Mouse (Mus musculus) G1E (cell line): ENCODE data around the gene Parp2. TPM values are rescaled to one million over a fixed set of nuclear protein-coding genes. Genes with fewer than 3 reads are reported as not detected.
"Not testable (repeated sequence)": the region's sequence is repeated elsewhere in the genome, so short reads cannot be mapped to it uniquely, and the experiment has no call there.

ENCODE experiments used
- ATAC-seq: 2 replicates; pipeline ENCODE4 v1.8.0; 2016; ENCODE audit warnings: mild to moderate bottlenecking; ENCODE audit not compliant: insufficient number of reproducible peaks, poor library complexity, low FRiP score, severe bottlenecking; ENCODE audit errors: extremely low read depth
- DNase-seq: peaks from one replicate; pipeline ENCODE4 v3.0.0; 2012; ENCODE audit warnings: low spot score
- H3K27me3 ChIP-seq: 2 replicates; pipeline ENCODE4 v1.6.1; 2012; ENCODE audit warnings: mild to moderate bottlenecking, low read length, inconsistent platforms; ENCODE audit not compliant: insufficient read depth
- H3K36me3 ChIP-seq: replicated peaks from 2 replicates; pipeline ENCODE3; 2012; ENCODE audit warnings: mild to moderate bottlenecking, inconsistent platforms
- H3K4me1 ChIP-seq: 2 replicates; pipeline ENCODE4 v1.6.1; 2012; ENCODE audit warnings: low read depth, low read length, inconsistent platforms, mixed read lengths; ENCODE audit not compliant: insufficient read depth
- H3K4me3 ChIP-seq: 2 replicates; pipeline ENCODE4 v1.5.1; 2012; ENCODE audit warnings: low read depth, mild to moderate bottlenecking, inconsistent platforms, low read length, moderate library complexity, mixed read lengths
- H3K9me3 ChIP-seq: replicated peaks from 2 replicates; pipeline ENCODE4 v1.6.1; 2012; ENCODE audit warnings: inconsistent platforms
- CTCF ChIP-seq: IDR thresholded peaks from 2 replicates; pipeline ENCODE4 v1.5.1; 2012; ENCODE audit warnings: low read depth, low read length, inconsistent platforms, mixed read lengths
- GATA1 ChIP-seq: IDR thresholded peaks from 2 replicates; pipeline ENCODE4 v1.6.1; 2012; ENCODE audit warnings: borderline replicate concordance, low read length, inconsistent platforms, mixed read lengths
- GATA2 ChIP-seq: IDR thresholded peaks from 2 replicates; pipeline ENCODE4 v1.6.1; 2012; ENCODE audit warnings: low read depth, low read length, inconsistent platforms, borderline replicate concordance
- POLR2AphosphoS5 ChIP-seq: IDR thresholded peaks from 2 replicates; pipeline ENCODE4 v1.6.1; 2012; ENCODE audit warnings: low read depth, low read length, inconsistent platforms; ENCODE audit not compliant: insufficient replicate concordance
- TAL1 ChIP-seq: conservative IDR thresholded peaks from 2 replicates; pipeline ENCODE4 v1.6.1; 2012; ENCODE audit warnings: low read depth, low read length, inconsistent platforms, mixed read lengths
- polyA plus RNA-seq: library from polyadenylated mRNA; stranded (reverse); fragments of >175 nt; gene quantifications from 2 replicates; pipeline ENCODE4 v1.2.3, GENCODE M21; 2012
- total RNA-seq, 2 experiments: library from RNA; stranded (forward) in 1 of 2; stranded (reverse) in 1 of 2; fragments of 200-1000 nt in 1 of 2; fragments of >200 nt in 1 of 2; fragmentation: Nextera tagmentation in 1 of 2; gene quantifications; 2 replicates each; pipeline ENCODE4 v1.2.3; 2014 to 2017

The Parp2 gene
- total and polyA plus RNA-seq, 3 experiments, result 8.2 to 130 (median 111) TPM

DNA sequence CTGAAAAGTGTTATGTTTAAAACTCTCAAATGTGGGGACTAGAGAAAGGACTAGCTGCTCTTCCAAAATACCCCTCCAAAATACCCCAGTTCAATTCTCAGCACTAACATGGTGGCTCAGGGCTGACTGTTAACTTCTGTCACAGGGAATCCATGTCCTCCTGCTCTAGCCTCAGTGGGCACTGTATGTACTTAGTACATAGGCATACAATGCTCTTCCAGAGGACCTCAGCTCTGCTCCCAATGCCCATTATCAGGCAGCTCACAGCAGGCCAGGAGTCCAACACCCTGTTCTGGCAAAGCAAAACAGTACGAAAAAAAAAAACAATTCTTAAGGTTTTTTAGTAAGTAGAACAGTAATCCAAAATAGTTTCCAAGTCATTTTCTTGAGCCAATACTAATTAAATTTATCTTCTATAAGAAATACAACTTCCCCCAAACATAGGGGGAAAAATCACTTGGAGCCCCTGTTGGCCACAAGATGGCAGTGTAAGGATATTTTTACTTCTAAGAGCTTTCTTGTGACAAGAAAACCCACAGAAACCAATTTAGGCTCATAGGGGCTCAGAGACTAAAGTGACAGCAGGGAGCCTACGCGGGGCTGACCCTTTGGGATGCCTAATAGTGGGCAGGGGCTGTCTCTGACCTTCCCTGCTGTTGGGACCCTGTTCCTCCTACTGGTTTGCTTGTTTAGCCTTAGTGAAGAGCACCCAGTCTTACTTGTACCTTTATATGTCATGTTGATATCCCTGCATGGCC, 8.0 kb upstream of the Parp2 start:
- no peak for TF ChIP-seq POLR2AphosphoS5
- TF ChIP-seq TAL1, result no peak
- no peak for TF ChIP-seq GATA2
- TF ChIP-seq CTCF, result no peak
- peaks cover 42% of the 10 kb centered on the region for H3K4me1 ChIP-seq
- ATAC-seq (no peak), DNase-seq (peak; percentile 35)
- H3K27me3 ChIP-seq, result no peaks in the 10 kb centered on the region
- H3K9me3 ChIP-seq, result no peaks in the 10 kb centered on the region
- H3K36me3 ChIP-seq, result peaks cover 70% of the 10 kb centered on the region
- no peak overlapping the region; the same call in 1 of the 2 replicates for H3K4me3 ChIP-seq

DNA sequence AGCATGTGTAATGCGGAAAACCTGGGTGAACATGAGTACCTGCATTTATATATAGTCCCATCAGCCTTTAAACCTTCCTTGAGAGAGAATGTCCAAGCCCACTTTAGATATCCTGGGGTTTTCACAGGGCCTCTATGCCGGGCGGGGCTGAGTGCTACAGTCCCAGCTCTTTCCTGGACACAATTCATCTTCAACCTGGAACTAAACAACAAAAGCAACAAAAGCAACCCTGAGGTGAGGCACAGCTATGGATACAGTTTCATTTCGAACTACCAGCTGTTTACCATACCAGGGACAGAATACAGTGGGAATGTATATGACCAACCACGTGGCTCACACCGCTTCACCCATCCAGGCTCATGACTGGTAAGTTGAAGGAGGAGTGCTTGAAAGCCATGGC, 5.2 kb upstream of the Parp2 start:
- no peak for TF ChIP-seq CTCF
- no peak for TF ChIP-seq GATA1
- peaks cover 42% of the 10 kb centered on the region for H3K4me1 ChIP-seq
- no peak for ATAC-seq

DNA sequence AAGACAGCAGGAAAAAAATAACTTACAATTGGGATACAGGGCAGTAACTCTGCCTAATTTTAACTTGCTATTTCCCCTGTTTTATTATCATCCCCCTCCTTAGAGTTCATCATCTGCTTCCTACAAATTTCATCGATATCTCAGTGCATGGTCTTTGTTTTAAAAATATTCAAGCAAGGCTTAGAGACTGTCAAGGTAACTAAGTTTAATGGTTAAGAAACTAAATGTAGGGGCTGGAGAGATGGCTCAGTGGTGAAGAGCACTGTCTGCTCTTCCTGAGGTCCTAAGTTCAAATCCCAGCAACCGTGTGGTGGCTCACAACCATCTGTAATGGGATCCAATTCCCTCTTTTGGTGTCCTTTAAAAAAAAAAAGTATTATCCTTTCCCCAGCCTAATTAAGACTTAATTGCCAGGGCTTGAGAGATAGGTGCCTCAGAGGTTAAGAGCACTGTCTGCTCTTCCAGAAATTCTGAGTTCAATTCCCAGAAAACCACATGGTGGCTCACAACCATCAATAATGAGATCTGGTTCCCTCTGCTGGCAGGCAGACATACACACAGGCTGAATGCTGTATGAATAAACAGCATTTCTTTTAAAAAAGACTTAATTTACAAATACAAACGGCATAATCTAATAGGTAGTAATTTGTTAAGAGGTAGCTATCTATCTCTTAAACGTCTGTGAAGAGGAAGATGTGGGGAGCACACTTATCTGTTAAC, 4.6 kb upstream of the Parp2 start:
- DNase-seq (no peak), ATAC-seq (no peak)
- no peaks in the 10 kb centered on the region for H3K27me3 ChIP-seq
- peaks cover 42% of the 10 kb centered on the region for H3K4me1 ChIP-seq
- peak overlapping the region; percentile 73 for H3K4me3 ChIP-seq
- peaks cover 39% of the 10 kb centered on the region for H3K36me3 ChIP-seq
- no peaks in the 10 kb centered on the region for H3K9me3 ChIP-seq
- TF ChIP-seq GATA2 (no peak), TAL1 (no peak), POLR2AphosphoS5 (no peak), CTCF (no peak), GATA1 (no peak)

More for the DNA sequence above, 5.2 kb upstream of the Parp2 start:
- Histone ChIP-seq H3K36me3 (peaks cover 43% of the 10 kb centered on the region), H3K4me3 (peak overlapping the region; percentile 64), H3K27me3 (no peaks in the 10 kb centered on the region), H3K9me3 (no peaks in the 10 kb centered on the region)
- no peak for DNase-seq

DNA sequence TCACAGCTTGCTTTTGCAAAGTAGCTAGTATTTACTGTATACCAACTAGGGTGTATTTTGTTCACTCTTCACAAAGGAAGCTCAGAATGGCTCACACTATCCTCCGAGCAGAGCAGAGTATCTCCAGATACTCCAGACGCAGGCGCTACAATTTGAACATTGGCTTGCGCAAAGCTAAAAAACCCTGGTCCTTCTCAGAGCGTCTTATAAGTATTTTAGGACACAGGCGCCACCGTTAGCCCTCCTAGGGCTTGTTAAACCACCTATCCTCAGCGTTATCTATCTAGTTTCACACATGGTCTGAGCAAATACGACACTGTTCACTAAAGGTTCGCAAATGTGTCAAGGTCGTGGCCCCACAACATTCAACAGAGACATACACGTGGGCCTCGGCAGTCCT, 3.0 kb upstream of the Parp2 start:
- Histone ChIP-seq H3K9me3 (no peaks in the 10 kb centered on the region), H3K4me1 (peaks cover 39% of the 10 kb centered on the region), H3K36me3 (peaks cover 28% of the 10 kb centered on the region), H3K27me3 (no peaks in the 10 kb centered on the region), H3K4me3 (peak overlapping the region; percentile 73)
- DNase-seq (no peak), ATAC-seq (no peak)
- no peak for TF ChIP-seq POLR2AphosphoS5
- TF ChIP-seq CTCF, result no peak

DNA sequence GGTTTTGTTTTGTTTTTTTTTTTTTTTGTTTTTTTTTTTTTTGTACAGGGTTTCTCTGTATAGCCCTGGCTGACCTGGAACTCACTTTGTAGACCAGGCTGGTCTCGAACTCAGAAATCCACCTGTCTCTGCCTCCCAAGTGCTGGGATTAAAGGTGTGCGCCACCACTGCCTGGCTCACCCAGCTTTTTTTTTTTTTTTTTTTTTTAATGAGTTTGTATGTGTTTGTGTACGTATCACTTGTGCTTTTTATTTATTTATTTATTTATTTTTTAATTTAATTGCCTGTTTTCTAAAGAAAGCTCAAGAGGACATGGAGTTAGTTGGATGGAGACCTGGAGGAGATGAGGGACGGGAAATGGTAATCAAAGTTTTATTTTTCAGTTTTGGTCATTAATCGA, 1.2 kb upstream of the Parp2 start:
- not testable (repeated sequence) for H3K9me3 ChIP-seq, DNase-seq, ATAC-seq, H3K27me3 ChIP-seq
- H3K4me1 ChIP-seq, result peaks cover 31% of the 10 kb centered on the region
- H3K4me3 ChIP-seq, result peak overlapping the region; percentile 45; the same call in 1 of the 2 replicates
- peaks cover 33% of the 10 kb centered on the region for H3K36me3 ChIP-seq

DNA sequence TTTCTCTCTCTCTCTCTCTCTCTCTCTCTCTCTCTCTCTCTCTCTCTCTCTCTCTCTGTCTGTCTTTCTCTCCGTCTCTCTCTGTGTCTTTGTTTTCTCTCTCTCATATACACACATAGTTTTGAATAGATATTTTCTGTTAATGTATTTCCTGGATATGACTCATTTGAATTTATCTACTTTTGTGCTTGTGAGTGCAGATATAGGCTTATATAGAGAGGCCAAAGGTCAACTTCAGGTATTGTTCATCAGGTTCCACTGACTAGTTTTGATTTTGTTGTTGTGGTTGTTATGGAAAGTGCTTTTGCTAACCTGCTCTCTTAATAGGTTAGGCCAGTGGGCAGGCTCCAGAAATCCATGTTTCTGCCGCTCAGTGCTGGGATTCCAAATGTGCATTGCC, 5.4 kb downstream of the Parp2 start:
- Histone ChIP-seq H3K4me3 (no peak overlapping the region), H3K9me3 (no peaks in the 10 kb centered on the region), H3K36me3 (peaks cover 80% of the 10 kb centered on the region), H3K4me1 (peaks cover 6% of the 10 kb centered on the region; the same call in 1 of the 2 replicates), H3K27me3 (no peaks in the 10 kb centered on the region)
- ATAC-seq, result no peak
- no peak for TF ChIP-seq GATA1
- TF ChIP-seq POLR2AphosphoS5, result no peak
- no peak for TF ChIP-seq GATA2
- no peak for TF ChIP-seq TAL1
- no peak for TF ChIP-seq CTCF
- no peak for DNase-seq
